Comparison of ENCODE assay signal across 8 mouse cellular contexts in the genomic region with DNA sequence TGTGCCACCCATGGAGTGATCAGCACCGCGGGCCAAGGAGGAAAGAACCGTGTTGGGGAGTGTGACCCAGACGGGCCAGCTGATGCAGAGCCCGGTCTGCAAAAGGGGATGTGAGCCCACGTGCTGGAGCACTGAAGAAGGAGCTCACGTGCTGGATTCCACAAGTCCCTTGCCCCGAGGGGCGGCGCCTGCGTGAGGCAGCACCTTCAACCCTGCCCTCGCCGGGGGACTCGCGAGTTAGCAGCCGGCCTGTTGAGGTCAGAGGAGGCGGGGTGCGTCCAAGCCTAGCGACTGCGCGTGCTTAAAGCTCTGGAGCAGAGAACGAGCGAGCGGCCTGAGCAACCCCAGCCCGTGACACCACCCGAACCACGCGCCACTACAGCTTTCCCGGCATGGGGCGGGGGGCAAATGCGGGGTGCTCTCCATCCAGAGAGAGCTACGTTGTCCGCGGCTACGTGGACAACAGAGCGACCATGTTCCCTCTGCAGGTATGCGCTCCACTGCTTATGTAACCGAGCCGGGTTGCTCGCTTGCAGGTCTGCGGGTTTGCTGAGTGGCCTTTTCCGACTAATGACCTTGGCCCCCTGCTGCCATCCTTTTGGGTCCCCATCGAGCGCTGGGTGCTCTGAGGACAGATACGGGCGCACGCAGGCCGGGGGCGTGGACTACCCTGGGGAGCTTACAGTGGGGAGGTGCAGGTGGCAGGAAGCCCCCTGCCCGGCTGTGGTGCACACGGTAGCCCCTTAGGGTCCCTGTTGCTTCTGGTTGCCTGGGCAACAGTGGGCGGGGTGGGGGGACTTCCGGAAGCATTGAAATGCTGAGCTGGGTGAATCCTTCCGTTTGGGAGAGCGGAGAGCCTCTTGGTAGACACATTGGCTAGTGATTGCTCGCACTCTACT. TPM values are rescaled to one million over a fixed set of nuclear protein-coding genes. Genes with fewer than 3 reads are reported as not detected.
DNase-seq lines count a peak whose midpoint lies in the region; ATAC-seq and TF ChIP-seq lines count a peak whose summit lies in the region.

No protein-coding gene starts in this region.

- no peaks in the 10 kb centered on the region for H3K36me3 ChIP-seq in ES-Bruce4 (ENCODE audit: control insufficient read depth, insufficient read depth, low read length, poor library complexity, severe bottlenecking)
- no peaks in the 10 kb centered on the region for H3K36me3 ChIP-seq in heart, embryonic 15.5 days
- H3K36me3 ChIP-seq in lung, postnatal 0 days (ENCODE audit: insufficient read depth, low read length), result no peaks in the 10 kb centered on the region

- H3K4me2 ChIP-seq in heart, embryonic 15.5 days, result peak overlapping the region; percentile 98
- peak overlapping the region; percentile 77 for H3K4me2 ChIP-seq in lung, postnatal 0 days (replicated peaks; ENCODE audit: low read depth, low read length)

- no peaks in the 10 kb centered on the region for H3K27me3 ChIP-seq in ES-Bruce4 (ENCODE audit: control insufficient read depth, insufficient read depth, low read length, poor library complexity, severe bottlenecking)
- H3K27me3 ChIP-seq in heart, embryonic 15.5 days, result peaks cover 6% of the 10 kb centered on the region; the same call in 1 of the 2 replicates
- H3K27me3 ChIP-seq in lung, postnatal 0 days (replicated peaks; ENCODE audit: insufficient read depth, low read length), result no peaks in the 10 kb centered on the region; the same call in 1 of the 2 replicates

- TF ChIP-seq CTCF in ES-Bruce4 (IDR thresholded peaks at IDR 0.05; ENCODE audit: low read depth, low read length), result no peak
- no peak for TF ChIP-seq CTCF in embryonic fibroblast, embryonic 13.5 days (IDR thresholded peaks at IDR 0.05; ENCODE audit: borderline replicate concordance, insufficient read depth, low read length)
- no peak for TF ChIP-seq CTCF in lung, postnatal 0 days (IDR thresholded peaks at IDR 0.05)

- H3K4me3 ChIP-seq in ES-Bruce4 (ENCODE audit: low read depth, low read length), result peak overlapping the region; percentile 61
- peak overlapping the region; percentile 28 for H3K4me3 ChIP-seq in embryonic fibroblast, embryonic 13.5 days (ENCODE audit: insufficient read depth, low read length)
- H3K4me3 ChIP-seq in heart, embryonic 15.5 days, result peak overlapping the region; percentile 59
- H3K4me3 ChIP-seq in lung, postnatal 0 days (ENCODE audit: low read depth, low read length), result peak overlapping the region; percentile 30

- peak; percentile 91 to 94 for DNase-seq in adrenal gland, postnatal 36 days
- DNase-seq in kidney, postnatal 10 days, result peak; percentile 84
- peak; percentile 78 for DNase-seq in lung, postnatal 0 days (ENCODE audit: low spot score)
- peak; percentile 77 for DNase-seq in retina, postnatal 1 day
- DNase-seq in urinary bladder, postnatal 25 days (ENCODE audit: low spot score), result peak; percentile 65

- ATAC-seq in heart, embryonic 15.5 days (replicated peaks; ENCODE audit: insufficient number of reproducible peaks, insufficient read depth, low FRiP score, low read depth), result peak; percentile 39; the same call in 1 of the 2 replicates
- ATAC-seq in lung, postnatal 0 days, result peak; percentile 65

- 2% methylated on average over 56 of the region's 56 CpGs for WGBS in heart, embryonic 15.5 days
- 2% methylated on average over 56 of the region's 56 CpGs for WGBS in lung, postnatal 0 days

- H3K9me3 ChIP-seq in ES-Bruce4 (replicated peaks; ENCODE audit: control insufficient read depth, insufficient read depth, low read length, poor library complexity, severe bottlenecking), result no peaks in the 10 kb centered on the region
- H3K9me3 ChIP-seq in heart, embryonic 15.5 days (replicated peaks), result no peaks in the 10 kb centered on the region
- H3K9me3 ChIP-seq in lung, postnatal 0 days (ENCODE audit: low read length), result no peaks in the 10 kb centered on the region

- no peak for TF ChIP-seq POLR2A in ES-Bruce4 (IDR thresholded peaks at IDR 0.05; ENCODE audit: insufficient read depth, low read length)
- peak; percentile 55; the same call in 1 of the 2 replicates for TF ChIP-seq POLR2A in embryonic fibroblast, embryonic 13.5 days (IDR thresholded peaks at IDR 0.05; ENCODE audit: low read depth, low read length)

- no peak overlapping the region for H3K27ac ChIP-seq in ES-Bruce4 (ENCODE audit: insufficient read depth, low read length)
- no peak overlapping the region for H3K27ac ChIP-seq in embryonic fibroblast, embryonic 13.5 days (ENCODE audit: insufficient read depth, low read length)
- no peak overlapping the region for H3K27ac ChIP-seq in heart, embryonic 15.5 days
- H3K27ac ChIP-seq in lung, postnatal 0 days (ENCODE audit: low read length), result no peak overlapping the region

- 0 out of 2 replicates have a peak, but pooled peaks have one; percentile 13 for TF ChIP-seq EP300 in ES-Bruce4 (IDR thresholded peaks at IDR 0.05; ENCODE audit: insufficient read depth, low read depth, low read length)
- TF ChIP-seq EP300 in lung, postnatal 0 days (IDR thresholded peaks at IDR 0.05), result no peak

- H3K4me1 ChIP-seq in ES-Bruce4 (ENCODE audit: control insufficient read depth, insufficient read depth, low read length), result peaks cover 9% of the 10 kb centered on the region
- 0 out of 2 replicates have a peak, but pooled peaks cover 14% of the 10 kb centered on the region for H3K4me1 ChIP-seq in embryonic fibroblast, embryonic 13.5 days (ENCODE audit: control insufficient read depth, insufficient read depth, low read length)
- H3K4me1 ChIP-seq in heart, embryonic 15.5 days (replicated peaks), result peaks cover 48% of the 10 kb centered on the region
- peaks cover 11% of the 10 kb centered on the region; the same call in 1 of the 2 replicates for H3K4me1 ChIP-seq in lung, postnatal 0 days (ENCODE audit: insufficient read depth, low read depth, low read length)

- peak overlapping the region; percentile 14 for H3K9ac ChIP-seq in ES-Bruce4 (ENCODE audit: low read depth, poor library complexity, severe bottlenecking)
- H3K9ac ChIP-seq in heart, embryonic 15.5 days, result peak overlapping the region; percentile 58
- no peak overlapping the region; the same call in 1 of the 2 replicates for H3K9ac ChIP-seq in lung, postnatal 0 days (replicated peaks; ENCODE audit: low read depth)

RNA-seq across cellular contexts. Expression of gene Notch3, which starts 52.9 kb away (rescaled TPM):
- 75.6 and 83.8 TPM in 2 replicates for polyA plus RNA-seq in ES-Bruce4 (2011; ENCODE audit: insufficient read depth, insufficient read length, low read depth, missing spikeins)
- total RNA-seq in adrenal gland, postnatal 36 days (2021), result 10 to 100 TPM in 1 of 2 experiments, 1 to 10 TPM in 1; 8.1 to 13.0 TPM
- polyA plus RNA-seq in embryonic fibroblast, embryonic 13.5 days (2011; ENCODE audit: insufficient read length, low read depth, missing spikeins), result 18.8 and 20.8 TPM in 2 replicates
- polyA plus RNA-seq in heart, embryonic 15.5 days (2015; fragmentation: Nextera tagmentation; extraction: Ambion mirVana), result 6.4 and 13.0 TPM in 2 replicates
- 8.3 and 9.7 TPM in 2 replicates for polyA plus RNA-seq in lung, postnatal 0 days (2015; fragmentation: Nextera tagmentation; extraction: Ambion mirVana)
